In genomic region chr9:61384646-61385443, GRCm38 (mm10) we compare ENCODE assay signal across 9 mouse cellular contexts. TPM values are rescaled to one million over a fixed set of nuclear protein-coding genes. Genes with fewer than 3 reads are reported as not detected.
A peak's percentile ranks its signal among the peaks of the same experiment; 100 is the strongest.
DNase-seq lines count a peak whose midpoint lies in the region; ATAC-seq and TF ChIP-seq lines count a peak whose summit lies in the region.
"Had no signal": no experiment of that assay in that cellular context is flagged by ENCODE, and none has a peak within 500 bp of the region (broad histone marks: within the 10 kb centered on the region; RNA-seq: fewer than 3 reads in every experiment).

No protein-coding gene starts in this region.

- no peak overlapping the region for H3K9ac ChIP-seq in lung, embryonic 14.5 days
- H3K9ac ChIP-seq in neural tube, embryonic 13.5 days: peak overlapping the region; percentile 46; the same call in 1 of the 2 replicates
- H3K9ac ChIP-seq in heart, embryonic 12.5 days: no peak overlapping the region
- no peak overlapping the region for H3K9ac ChIP-seq in intestine, postnatal 0 days (ENCODE audit: low read depth, low read length)
- H3K9ac ChIP-seq: liver, embryonic 13.5 days had no signal

- H3K9me3 ChIP-seq in lung, embryonic 14.5 days (ENCODE audit: low read depth, low read length): no peaks in the 10 kb centered on the region
- H3K9me3 ChIP-seq in forebrain, embryonic 10.5 days: no peaks in the 10 kb centered on the region
- H3K9me3 ChIP-seq in limb, embryonic 10.5 days (replicated peaks): no peaks in the 10 kb centered on the region
- no peaks in the 10 kb centered on the region for H3K9me3 ChIP-seq in neural tube, embryonic 13.5 days
- no peaks in the 10 kb centered on the region for H3K9me3 ChIP-seq in heart, embryonic 12.5 days (replicated peaks)
- H3K9me3 ChIP-seq in intestine, postnatal 0 days (ENCODE audit: control insufficient read depth): no peaks in the 10 kb centered on the region
- H3K9me3 ChIP-seq: liver, embryonic 13.5 days had no signal

- TF ChIP-seq CTCF in lung, embryonic 14.5 days (IDR thresholded peaks at IDR 0.05; ENCODE audit: low read depth): no peak
- no peak for TF ChIP-seq CTCF in intestine, postnatal 0 days (IDR thresholded peaks at IDR 0.05; ENCODE audit: low read depth)

- peak overlapping the region; percentile 0; the same call in 1 of the 2 replicates for H3K4me2 ChIP-seq in lung, embryonic 14.5 days
- H3K4me2 ChIP-seq in neural tube, embryonic 13.5 days: peak overlapping the region; percentile 36
- no peak overlapping the region for H3K4me2 ChIP-seq in heart, embryonic 12.5 days
- H3K4me2 ChIP-seq in intestine, postnatal 0 days (replicated peaks; ENCODE audit: low read depth): no peak overlapping the region

- WGBS in lung, embryonic 14.5 days: 29% methylated on average over 16 of the region's 16 CpGs
- WGBS in forebrain, embryonic 10.5 days: 4% methylated on average over 16 of the region's 16 CpGs
- WGBS in limb, embryonic 10.5 days: 12% methylated on average over 16 of the region's 16 CpGs
- 7% methylated on average over 16 of the region's 16 CpGs for WGBS in neural tube, embryonic 13.5 days
- 26% methylated on average over 16 of the region's 16 CpGs for WGBS in heart, embryonic 12.5 days
- WGBS in intestine, postnatal 0 days: 71% methylated on average over 16 of the region's 16 CpGs

- peaks cover 25% of the 10 kb centered on the region for H3K4me1 ChIP-seq in lung, embryonic 14.5 days (ENCODE audit: insufficient read depth)
- H3K4me1 ChIP-seq in forebrain, embryonic 10.5 days: peaks cover 100% of the 10 kb centered on the region
- peaks cover 91% of the 10 kb centered on the region for H3K4me1 ChIP-seq in limb, embryonic 10.5 days
- peaks cover 100% of the 10 kb centered on the region for H3K4me1 ChIP-seq in neural tube, embryonic 13.5 days (replicated peaks)
- peaks cover 55% of the 10 kb centered on the region for H3K4me1 ChIP-seq in heart, embryonic 12.5 days (replicated peaks)
- peaks cover 25% of the 10 kb centered on the region for H3K4me1 ChIP-seq in intestine, postnatal 0 days (replicated peaks; ENCODE audit: control insufficient read depth, insufficient read depth, low read length)

- no peak overlapping the region for H3K4me3 ChIP-seq in lung, embryonic 14.5 days (ENCODE audit: low read depth, low read length)
- H3K4me3 ChIP-seq in forebrain, embryonic 10.5 days: peak overlapping the region; percentile 42
- peak overlapping the region; percentile 32 for H3K4me3 ChIP-seq in limb, embryonic 10.5 days
- H3K4me3 ChIP-seq in neural tube, embryonic 13.5 days: no peak overlapping the region
- no peak overlapping the region for H3K4me3 ChIP-seq in heart, embryonic 12.5 days
- H3K4me3 ChIP-seq in intestine, postnatal 0 days (ENCODE audit: low read depth, low read length): no peak overlapping the region
- H3K4me3 ChIP-seq: liver, embryonic 13.5 days had no signal

- DNase-seq in lung, embryonic 14.5 days: peak; percentile 36
- no peak for DNase-seq in lung, postnatal 25 days (ENCODE audit: low spot score)
- peak; percentile 88 for DNase-seq in forebrain, embryonic 10.5 days (ENCODE audit: extremely low spot score, low spot score)
- peak; percentile 66 for DNase-seq in limb, embryonic 10.5 days (ENCODE audit: low spot score)
- DNase-seq in adrenal gland, adult 8-10 months: no peak
- DNase-seq: liver, embryonic 13.5 days had no signal

- H3K27me3 ChIP-seq in lung, embryonic 14.5 days (ENCODE audit: insufficient read depth, low read length): peaks cover 4% of the 10 kb centered on the region; the same call in 1 of the 2 replicates
- H3K27me3 ChIP-seq in forebrain, embryonic 10.5 days (ENCODE audit: poor library complexity, severe bottlenecking): peaks cover 33% of the 10 kb centered on the region
- H3K27me3 ChIP-seq in limb, embryonic 10.5 days (ENCODE audit: low read depth, poor library complexity, severe bottlenecking): peaks cover 24% of the 10 kb centered on the region; the same call in 1 of the 2 replicates
- no peaks in the 10 kb centered on the region; the same call in 1 of the 2 replicates for H3K27me3 ChIP-seq in neural tube, embryonic 13.5 days
- H3K27me3 ChIP-seq in heart, embryonic 12.5 days (replicated peaks): peaks cover 85% of the 10 kb centered on the region
- no peaks in the 10 kb centered on the region for H3K27me3 ChIP-seq in intestine, postnatal 0 days (replicated peaks; ENCODE audit: control insufficient read depth, insufficient read depth, low read length)

- ATAC-seq in lung, embryonic 14.5 days (ENCODE audit: insufficient read depth): no peak
- peak; percentile 30 for ATAC-seq in neural tube, embryonic 13.5 days (ENCODE audit: low read depth)
- ATAC-seq in heart, embryonic 12.5 days (ENCODE audit: insufficient number of reproducible peaks, low FRiP score): no peak
- ATAC-seq in intestine, postnatal 0 days: no peak

- peaks cover 74% of the 10 kb centered on the region for H3K36me3 ChIP-seq in lung, embryonic 14.5 days (ENCODE audit: insufficient read depth)
- peaks cover 85% of the 10 kb centered on the region for H3K36me3 ChIP-seq in forebrain, embryonic 10.5 days (replicated peaks)
- H3K36me3 ChIP-seq in limb, embryonic 10.5 days: peaks cover 90% of the 10 kb centered on the region
- H3K36me3 ChIP-seq in neural tube, embryonic 13.5 days: peaks cover 35% of the 10 kb centered on the region
- peaks cover 10% of the 10 kb centered on the region; the same call in 1 of the 2 replicates for H3K36me3 ChIP-seq in heart, embryonic 12.5 days
- H3K36me3 ChIP-seq in intestine, postnatal 0 days (ENCODE audit: control insufficient read depth, insufficient read depth): peaks cover 54% of the 10 kb centered on the region; the same call in 1 of the 2 replicates

- no peak overlapping the region for H3K27ac ChIP-seq in lung, embryonic 14.5 days (ENCODE audit: low read depth)
- H3K27ac ChIP-seq in forebrain, embryonic 10.5 days: peak overlapping the region; percentile 85
- H3K27ac ChIP-seq in limb, embryonic 10.5 days: no peak overlapping the region; the same call in 1 of the 2 replicates
- H3K27ac ChIP-seq in neural tube, embryonic 13.5 days (replicated peaks): peak overlapping the region; percentile 59; the same call in 1 of the 2 replicates
- no peak overlapping the region for H3K27ac ChIP-seq in heart, embryonic 12.5 days (ENCODE audit: poor library complexity, severe bottlenecking)
- H3K27ac ChIP-seq in intestine, postnatal 0 days (ENCODE audit: low read depth, low read length): no peak overlapping the region
- H3K27ac ChIP-seq: liver, embryonic 13.5 days had no signal

RNA-seq across cellular contexts. Expression of gene Tle3, which starts 12.7 kb away (rescaled TPM):
- polyA plus RNA-seq in lung, embryonic 14.5 days (2014; fragmentation: Nextera tagmentation; extraction: Ambion mirVana): 28.7 and 32.5 TPM in 2 replicates
- 43.4 and 45.6 TPM in 2 replicates for polyA plus RNA-seq in forebrain, embryonic 10.5 days (2016; fragmentation: Nextera tagmentation; extraction: Ambion mirVana)
- polyA plus RNA-seq in limb, embryonic 10.5 days (2016; fragmentation: Nextera tagmentation; extraction: Ambion mirVana): 53.4 and 55.7 TPM in 2 replicates
- polyA plus RNA-seq in neural tube, embryonic 13.5 days (2015; fragmentation: Nextera tagmentation; extraction: Ambion mirVana): 31.1 and 33.7 TPM in 2 replicates
- total RNA-seq in adrenal gland, adult 8-10 months (2022): 100 to 1,000 TPM; 100 to 139 (median 108) TPM
- 12.7 and 12.8 TPM in 2 replicates for polyA plus RNA-seq in heart, embryonic 12.5 days (2016; fragmentation: Nextera tagmentation; extraction: Ambion mirVana)
- 24.3 and 28.6 TPM in 2 replicates for polyA plus RNA-seq in intestine, postnatal 0 days (2015; fragmentation: Nextera tagmentation; extraction: Ambion mirVana)

Comparison
In these comparisons a context has a peak if more than half of its experiments do, and no peak if none do; other contexts are left out.
1. DNase-seq: peak in lung, embryonic 14.5 days (single experiment), forebrain, embryonic 10.5 days (single experiment) and limb, embryonic 10.5 days (single experiment); none in lung, postnatal 25 days (single experiment) and adrenal gland, adult 8-10 months (single experiment).
2. H3K27ac ChIP-seq: peak in forebrain, embryonic 10.5 days (single experiment) and neural tube, embryonic 13.5 days (single experiment); none in lung, embryonic 14.5 days (single experiment), limb, embryonic 10.5 days (single experiment), heart, embryonic 12.5 days (single experiment) and intestine, postnatal 0 days (single experiment).
3. H3K4me2 ChIP-seq: peak in lung, embryonic 14.5 days (single experiment) and neural tube, embryonic 13.5 days (single experiment); none in heart, embryonic 12.5 days (single experiment) and intestine, postnatal 0 days (single experiment).
4. H3K4me3 ChIP-seq: peak in forebrain, embryonic 10.5 days (single experiment) and limb, embryonic 10.5 days (single experiment); none in lung, embryonic 14.5 days (single experiment), neural tube, embryonic 13.5 days (single experiment), heart, embryonic 12.5 days (single experiment) and intestine, postnatal 0 days (single experiment).